Mouse (Mus musculus) left cerebral cortex, adult 18-20 months (tissue): ENCODE data around the gene Zfp429. TPM values are rescaled to one million over a fixed set of nuclear protein-coding genes. Genes with fewer than 3 reads are reported as not detected.
"Not testable (repeated sequence)": the region's sequence is repeated elsewhere in the genome, so short reads cannot be mapped to it uniquely, and the experiment has no call there.

Source experiments
- DNase-seq, 2 experiments: peaks; one replicate each; pipeline ENCODE4 v3.0.0; 2021 to 2022; ENCODE audit warnings: low spot score in 2 of 2, mixed read lengths in 1 of 2
- long read RNA-seq, 2 experiments: library from polyadenylated mRNA; stranded (forward); transcript quantifications; one replicate each; pipeline ENCODE4 v2.0.0; 2021
- total RNA-seq, 2 experiments: library from RNA; stranded (reverse); gene quantifications; 2 replicates each; pipeline ENCODE4 v1.2.3; 2021

The Zfp429 gene
- total RNA-seq, result 1 to 10 TPM; 2.6 to 3.5 TPM
- long read RNA-seq, experiment 1, result 0 reads
- long read RNA-seq, experiment 2, partial matches to known transcripts, result 0 of 1 reads
- long read RNA-seq, experiment 2, other reads (novel, unspliced or antisense), result 1 of 1 reads

DNA sequence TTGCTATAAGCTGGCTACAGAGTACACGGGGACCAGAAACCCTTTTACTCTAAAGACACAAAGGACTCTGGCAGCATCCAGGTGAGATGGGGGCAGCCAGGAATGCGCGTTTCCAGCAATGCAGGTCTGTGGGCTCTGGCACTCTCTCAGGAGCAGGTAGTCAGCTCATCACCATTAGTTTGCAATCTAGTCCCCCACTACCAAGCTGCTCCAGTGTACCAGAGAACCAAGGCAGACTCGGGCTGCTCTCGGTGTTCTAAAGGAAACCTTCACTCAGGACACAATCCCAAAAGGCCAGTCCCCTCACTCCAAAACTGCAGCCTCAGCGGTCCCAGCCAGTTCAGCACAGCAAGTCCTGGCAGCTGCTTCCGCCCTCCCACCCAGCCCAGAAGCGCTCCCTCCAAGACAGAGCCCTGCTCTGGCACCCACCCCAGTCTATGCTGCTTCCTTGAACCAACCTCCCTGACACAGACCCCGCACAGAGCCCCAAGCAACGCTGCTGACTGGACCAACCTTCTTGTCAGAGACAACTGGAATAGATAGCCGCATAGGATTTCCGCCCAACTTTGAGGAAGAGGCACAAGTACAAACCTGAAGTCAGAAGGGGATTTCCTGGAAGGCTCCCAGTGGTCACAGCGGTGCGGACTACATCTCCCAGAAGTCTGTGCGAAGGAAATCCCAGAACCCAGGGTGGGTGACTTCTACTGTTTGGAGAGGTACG, at the start of gene Zfp429:
Zfp429 (minus strand) TSS at position 637 of the 721 bp plus-strand sequence.
- peak; percentile 67 to 71 for DNase-seq

DNA sequence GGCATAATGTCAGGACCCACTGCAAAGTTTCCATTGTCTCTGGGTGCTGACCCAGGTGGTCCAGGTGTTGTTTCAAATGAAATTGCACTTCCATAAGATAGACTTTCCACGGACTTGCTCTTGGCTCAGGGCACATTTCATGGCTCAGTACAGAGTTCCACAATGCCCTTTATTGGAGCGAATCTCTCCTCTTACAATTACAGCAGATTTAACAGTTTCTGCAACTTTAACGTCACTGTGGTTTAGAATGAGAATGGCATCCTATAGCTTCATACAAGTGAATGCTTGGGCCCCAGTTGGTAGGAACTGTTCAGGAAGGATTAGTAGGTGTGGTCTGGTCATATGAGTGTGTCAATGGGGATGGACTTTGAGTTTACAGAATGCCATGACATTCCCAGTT, 37.5 kb upstream of the Zfp429 start:
- not testable (repeated sequence) for DNase-seq

DNA sequence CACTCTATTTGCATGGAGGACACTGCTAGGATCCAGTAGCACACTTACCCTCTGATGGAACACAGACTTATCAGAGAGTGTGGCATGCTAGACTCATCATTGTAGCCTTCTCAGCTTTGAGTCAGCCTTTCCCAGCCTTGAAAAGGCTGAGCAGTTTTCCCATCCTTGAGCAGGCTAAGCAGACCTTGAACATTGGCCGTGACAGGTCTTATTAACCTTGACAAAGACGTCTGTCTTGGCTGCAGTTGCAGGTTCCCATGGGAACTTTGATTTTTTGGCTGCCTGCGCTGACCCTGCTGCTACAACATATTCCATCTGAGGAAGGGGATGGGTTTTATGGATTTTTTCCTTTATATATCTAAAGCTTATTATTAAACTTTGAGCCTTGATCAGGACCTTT, 28.5 kb upstream of the Zfp429 start:
- DNase-seq, result no peak

DNA sequence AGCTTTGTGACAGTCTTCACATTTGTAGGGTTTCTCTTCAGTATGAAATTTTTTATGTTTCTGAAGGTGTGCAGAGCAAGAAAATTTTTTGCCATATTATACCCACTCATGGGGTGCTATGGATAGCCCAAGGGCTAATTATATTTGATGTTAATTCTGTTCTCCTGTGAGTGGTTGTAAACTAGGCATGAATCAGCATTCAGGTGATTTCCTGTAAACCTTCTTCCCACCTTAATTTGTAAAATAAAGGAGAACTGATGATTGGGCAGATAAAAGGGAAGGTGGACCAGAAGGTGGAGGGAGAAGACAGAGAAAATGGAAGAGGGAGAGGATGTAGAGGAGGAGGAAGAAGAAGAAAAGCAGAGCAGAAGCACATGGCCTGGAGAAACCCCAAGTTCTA, 26.1 kb upstream of the Zfp429 start:
- DNase-seq, result not testable (repeated sequence)

DNA sequence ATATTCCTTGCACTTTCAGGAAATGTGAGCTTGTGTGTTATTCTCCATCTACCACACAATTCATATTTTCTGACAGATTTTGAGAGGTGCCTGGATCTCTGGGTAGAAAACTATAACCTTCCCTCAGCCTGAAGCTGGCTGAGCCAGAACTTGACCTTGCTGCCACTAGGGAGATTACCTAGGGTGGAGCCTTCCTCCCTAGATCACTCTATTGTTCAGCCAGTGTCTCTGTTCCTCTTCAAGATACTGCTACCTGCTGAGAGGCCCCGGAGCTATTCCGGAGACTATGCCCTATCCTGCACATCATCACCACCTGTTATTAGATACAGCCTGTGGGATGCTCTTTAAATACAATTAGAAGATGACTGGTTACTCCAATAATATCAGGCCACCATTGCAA, 22.9 kb upstream of the Zfp429 start:
- DNase-seq, result not testable (repeated sequence)

DNA sequence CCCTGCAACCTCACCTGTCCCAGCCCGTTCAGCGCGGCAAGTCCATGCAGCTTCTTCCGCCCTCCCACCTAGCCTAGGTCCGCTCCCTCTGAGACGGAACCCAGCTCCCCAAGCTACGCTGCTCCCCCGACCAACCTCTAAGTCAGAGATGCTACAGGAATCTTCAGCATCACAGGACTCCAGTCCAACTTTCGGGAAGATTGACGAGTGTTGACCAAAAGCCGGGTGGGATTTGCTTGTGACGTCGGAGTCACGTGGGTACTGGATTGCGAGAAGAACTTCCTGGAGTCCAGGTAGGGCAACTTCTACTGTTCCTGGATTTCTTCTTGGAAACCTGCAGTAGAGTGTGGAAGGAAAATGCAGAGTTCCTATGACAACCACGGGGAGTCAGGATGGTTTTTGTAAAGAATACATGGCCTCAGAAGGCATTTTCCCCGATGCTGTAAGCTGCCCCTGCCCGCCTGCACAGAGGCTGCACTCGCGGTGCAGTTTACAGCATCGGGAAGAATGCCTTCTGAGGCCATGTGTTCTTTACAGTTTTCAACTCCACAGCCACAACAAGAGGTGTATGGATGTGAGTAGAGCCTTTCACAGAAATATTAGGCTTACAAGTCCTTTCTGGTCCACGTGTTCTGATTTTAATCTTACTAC, 21.7 kb upstream of the Zfp429 start, which contains the start of gene Zfp459:
Zfp459 (minus strand) TSS at position 212 of the 651 bp plus-strand sequence.
- peak; percentile 50 to 51 for DNase-seq

DNA sequence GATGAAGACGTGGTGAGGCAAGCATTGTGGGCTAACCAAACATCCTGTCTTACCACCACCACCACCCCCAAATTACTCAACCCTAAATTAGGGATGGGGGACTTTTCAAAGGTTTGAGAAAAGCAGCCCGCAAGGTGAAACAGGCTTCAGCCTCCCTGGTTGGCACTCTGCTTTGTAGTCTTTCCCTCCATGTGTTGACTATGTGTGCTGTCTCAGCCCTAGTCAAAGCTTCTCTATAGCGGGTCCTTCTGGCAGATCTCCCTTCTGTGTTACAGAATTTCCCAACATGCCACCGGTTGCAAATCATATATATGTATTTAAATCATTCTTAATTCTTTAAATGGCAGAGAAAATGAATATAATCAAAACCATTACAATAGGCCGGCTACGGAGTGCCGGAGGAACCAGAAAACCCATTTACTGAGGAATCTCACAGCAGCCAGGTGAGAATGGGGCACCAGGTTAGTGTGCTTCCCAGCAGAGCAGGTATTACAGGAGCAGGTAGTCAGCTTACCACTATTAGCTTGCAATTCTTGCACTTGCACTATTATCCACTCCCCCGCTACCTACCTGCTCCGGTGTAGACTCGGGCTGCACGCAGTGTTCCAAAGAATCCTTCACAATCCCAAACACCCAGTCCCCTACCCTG, 21.1 kb upstream of the Zfp429 start:
- peak; percentile 4 to 5 for DNase-seq

DNA sequence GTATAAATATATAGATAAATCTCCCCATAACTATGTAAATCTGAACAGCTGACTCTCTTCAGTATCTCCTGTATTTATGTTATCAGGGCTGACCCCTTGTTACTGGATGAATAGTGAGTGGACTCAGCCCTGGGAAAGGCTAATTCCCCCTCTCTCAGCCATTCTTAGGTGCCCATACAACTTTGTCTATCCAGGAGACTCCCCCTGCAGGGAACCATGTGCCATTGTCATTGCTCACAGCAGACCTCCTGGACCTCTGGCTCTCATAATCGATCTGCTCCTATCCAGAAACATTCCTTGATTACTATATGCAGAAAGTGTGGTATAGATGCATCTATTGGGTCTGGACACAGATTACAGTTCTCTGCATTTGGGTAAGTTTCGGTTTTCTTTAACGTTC, 17.2 kb upstream of the Zfp429 start:
- DNase-seq, result no peak

DNA sequence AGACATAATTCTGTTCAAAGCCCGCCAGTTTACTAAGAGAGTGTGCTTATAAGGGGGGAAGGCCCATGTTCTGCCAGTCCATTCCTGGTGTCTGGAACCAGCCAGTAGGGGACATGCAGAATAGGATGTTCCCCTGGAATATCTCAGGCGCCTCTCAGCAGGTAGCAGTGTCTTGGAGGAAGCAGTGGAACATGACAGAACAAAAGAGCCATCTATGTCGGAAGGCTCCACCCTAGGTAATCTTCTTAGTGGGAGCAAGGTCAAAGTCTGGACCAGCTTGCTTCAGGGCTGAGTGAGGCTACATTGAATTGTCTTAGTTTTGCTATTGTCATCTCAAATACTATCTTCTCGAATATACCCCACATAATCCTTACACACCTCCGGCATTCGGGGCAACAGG, 16.1 kb upstream of the Zfp429 start:
- no peak for DNase-seq

DNA sequence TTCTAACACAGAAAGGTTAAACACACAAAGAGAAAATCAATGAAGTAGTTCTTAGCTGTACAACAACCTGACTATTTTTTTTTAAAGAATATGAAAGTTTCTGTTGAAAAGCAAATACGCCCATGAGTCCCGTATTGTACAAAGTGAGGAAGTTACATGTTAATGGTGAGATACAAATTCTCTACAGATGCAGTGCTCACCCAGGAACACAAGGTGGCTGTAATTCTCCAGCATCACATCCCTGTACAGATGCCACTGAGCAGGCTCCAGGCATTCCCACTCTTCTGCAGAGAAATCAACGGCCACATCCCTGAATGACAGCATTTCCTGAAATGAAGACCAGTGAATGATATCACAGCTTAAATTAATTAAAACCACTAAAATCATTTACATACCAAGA, 14.0 kb upstream of the Zfp429 start:
- not testable (repeated sequence) for DNase-seq

DNA sequence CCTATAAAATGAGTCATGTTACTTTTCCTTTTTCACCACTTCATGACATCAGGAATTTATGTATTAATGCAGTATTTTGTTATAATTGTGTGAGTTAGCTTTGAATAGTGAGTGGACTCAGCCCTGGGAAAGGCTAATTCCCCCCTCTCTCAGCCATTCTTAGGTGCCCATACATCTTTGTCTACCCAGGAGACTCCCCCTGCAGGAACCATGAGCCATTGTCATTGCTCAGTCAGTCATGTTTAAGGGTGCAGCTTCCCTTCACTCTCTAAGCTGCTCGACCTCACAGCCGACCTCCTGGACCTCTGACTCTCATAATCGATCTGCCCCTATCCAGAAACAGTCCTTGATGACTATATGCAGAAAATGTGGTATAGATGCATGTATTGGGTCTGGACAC, 23.4 kb downstream of the Zfp429 start:
- DNase-seq, result not testable (repeated sequence)

DNA sequence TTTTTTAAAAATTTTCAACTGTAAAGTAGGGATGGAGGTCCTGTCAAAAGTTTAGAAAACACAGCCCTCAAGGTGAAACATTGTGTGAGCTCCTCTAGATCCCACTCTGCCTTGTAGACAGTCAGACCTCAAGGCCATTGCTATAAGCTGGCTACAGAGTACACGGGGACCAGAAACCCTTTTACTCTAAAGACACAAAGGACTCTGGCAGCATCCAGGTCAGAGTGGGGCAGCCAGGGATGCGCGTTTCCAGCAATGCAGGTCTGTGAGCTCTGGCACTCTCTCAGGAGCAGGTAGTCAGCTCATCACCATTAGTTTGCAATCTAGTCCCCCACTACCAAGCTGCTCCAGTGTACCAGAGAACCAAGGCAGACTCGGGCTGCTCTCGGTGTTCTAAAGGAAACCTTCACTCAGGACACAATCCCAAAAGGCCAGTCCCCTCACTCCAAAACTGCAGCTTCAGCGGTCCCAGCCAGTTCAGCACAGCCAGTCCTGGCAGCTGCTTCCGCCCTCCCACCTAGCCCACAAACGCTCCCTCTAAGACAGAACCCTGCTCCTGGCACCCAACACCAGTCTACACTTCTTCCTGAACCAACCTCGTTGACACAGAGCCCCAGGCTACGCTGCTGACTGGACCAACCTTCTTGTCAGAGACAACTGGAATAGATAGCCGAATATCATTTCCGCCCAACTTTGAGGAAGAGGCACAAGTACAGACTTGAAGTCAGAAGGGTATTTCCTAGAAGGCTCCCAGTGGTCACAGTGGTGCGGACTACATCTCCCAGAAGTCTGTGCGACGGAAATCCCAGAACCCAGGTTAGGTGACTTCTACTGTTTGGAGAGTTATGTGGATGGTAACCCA, 24.3 kb downstream of the Zfp429 start, which contains the start of the genes Gm28041 and Zfp456:
Gm28041 (minus strand) TSS at position 684 of the 862 bp plus-strand sequence.
Zfp456 (minus strand) TSS at position 761 of the 862 bp plus-strand sequence.
- DNase-seq, result peak; percentile 63 to 66

DNA sequence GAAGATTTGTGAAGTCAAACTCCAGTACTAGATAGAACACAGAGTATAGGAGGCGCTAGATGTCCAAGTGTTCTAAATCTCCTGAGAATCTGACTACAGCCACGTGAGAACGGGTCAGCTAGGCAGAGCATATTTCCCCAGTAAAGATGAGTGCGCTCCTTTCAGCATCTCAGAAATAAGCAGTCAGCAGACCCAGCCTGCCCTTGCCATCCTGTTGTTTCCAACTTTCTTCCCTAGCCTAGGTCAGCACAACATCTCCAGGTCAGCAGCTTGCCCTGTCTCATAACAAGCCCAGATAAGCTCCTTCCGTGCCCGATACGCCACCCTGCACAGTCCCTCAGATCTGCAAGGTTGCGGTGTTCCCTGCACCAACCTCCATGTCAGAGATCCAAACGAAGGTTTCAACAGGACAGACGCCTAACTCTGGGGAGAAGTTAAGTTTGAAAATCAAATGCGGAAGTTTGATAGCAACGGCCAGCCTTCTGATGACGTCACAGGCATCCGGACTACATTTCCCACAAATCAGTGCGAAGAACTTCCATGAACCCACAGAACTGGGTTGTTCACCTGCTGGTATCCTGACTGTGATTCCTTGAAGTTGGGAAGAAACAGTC, 39.4 kb downstream of the Zfp429 start, which contains the start of the genes Gm28044 and Zfp953:
Gm28044 (minus strand) TSS at position 406 of the 614 bp plus-strand sequence.
Zfp953 (minus strand) TSS at position 475 of the 614 bp plus-strand sequence.
- DNase-seq, result peak; percentile 90 to 95

DNA sequence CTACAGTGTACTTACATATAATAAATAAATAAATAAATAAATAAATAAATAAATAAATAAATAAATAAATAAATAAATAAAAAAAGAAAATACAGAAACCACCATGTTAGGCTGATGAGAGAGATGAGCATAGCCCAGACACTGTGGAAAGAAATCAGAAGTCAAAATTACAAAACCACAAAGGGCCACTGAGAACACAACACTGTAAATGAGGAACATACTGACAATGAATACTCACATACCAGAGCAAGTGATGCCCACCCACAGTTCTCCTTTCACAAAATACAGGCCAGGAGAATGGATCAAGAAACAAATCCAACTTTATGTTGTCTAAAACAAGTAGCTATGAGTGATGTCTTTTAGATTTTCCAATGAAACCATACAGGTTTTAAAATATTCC, 47.8 kb downstream of the Zfp429 start:
- DNase-seq, result no peak

DNA sequence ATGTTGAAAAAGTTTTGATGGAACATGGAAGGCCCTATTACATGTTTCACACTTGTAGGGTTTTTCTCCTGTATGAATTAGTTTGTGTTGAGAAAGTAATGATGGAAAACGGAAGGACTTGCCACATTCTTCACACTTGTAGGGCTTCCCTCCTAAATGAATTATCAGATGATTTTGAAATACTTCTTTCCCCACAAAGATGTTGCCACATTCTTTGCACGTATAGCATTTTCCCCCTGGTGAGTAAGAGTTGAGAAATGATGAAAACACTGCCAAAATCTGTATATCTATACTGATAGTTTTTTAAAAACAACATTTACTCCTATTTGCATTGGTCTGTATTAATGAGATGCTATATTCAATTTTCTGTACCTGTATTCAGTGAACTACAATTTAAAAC, 56.2 kb downstream of the Zfp429 start:
- no peak for DNase-seq

Other genes with a start within 250 kb of the Zfp429 start
- 1 to 10 TPM; 4.3 to 5.5 TPM for gene Rsl1, start 226.6 kb downstream of the Zfp429 start, total RNA-seq
- 1 to 10 TPM; 3.1 to 4.5 TPM for gene Zfp455, start 205.3 kb downstream of the Zfp429 start, total RNA-seq
- 10 to 100 TPM; 18.7 to 20.4 TPM for gene Zfp458, start 121.4 kb downstream of the Zfp429 start, total RNA-seq
- gene Zfp457, start 93.3 kb downstream of the Zfp429 start, total RNA-seq, result 1 to 10 TPM; 5.1 to 7.2 TPM
- gene Zfp595, start 67.2 kb downstream of the Zfp429 start, total RNA-seq, result 1 to 10 TPM; 3.1 TPM
- 1 to 10 TPM in 1 of 2 experiments, not detected in 1; 3.6 TPM for gene Gm28044, start 39.3 kb downstream of the Zfp429 start, total RNA-seq
- under 1 TPM; 0.77 to 0.91 TPM for gene Zfp953, start 39.2 kb downstream of the Zfp429 start, total RNA-seq
- gene Gm28041, start 24.1 kb downstream of the Zfp429 start, total RNA-seq, result not detected
- gene Zfp456, start 24.0 kb downstream of the Zfp429 start, total RNA-seq, result 1 to 10 TPM; 1.4 to 2.0 TPM
- 1 to 10 TPM; 3.9 to 5.0 TPM for gene Zfp459, start 21.6 kb upstream of the Zfp429 start, total RNA-seq
- gene Zfp874a, start 51.8 kb upstream of the Zfp429 start, total RNA-seq, result 10 to 100 TPM; 12.1 to 12.8 TPM
- 10 to 100 TPM; 14.9 to 23.6 TPM for gene Zfp874b, start 84.4 kb upstream of the Zfp429 start, total RNA-seq
- 1 to 10 TPM; 9.7 to 9.9 TPM for gene Zfp58, start 100.7 kb upstream of the Zfp429 start, total RNA-seq
- gene Gm26965, start 126.3 kb upstream of the Zfp429 start, total RNA-seq, result 1 to 10 TPM in 1 of 2 experiments, not detected in 1; 1.6 TPM
- gene Zfp87, start 126.4 kb upstream of the Zfp429 start, total RNA-seq, result 10 to 100 TPM; 21.3 to 21.4 TPM
- gene Zfp748, start 154.0 kb upstream of the Zfp429 start, total RNA-seq, result 10 to 100 TPM; 10.2 to 10.3 TPM
- 1 to 10 TPM; 7.5 to 8.5 TPM for gene Zfp729b, start 209.9 kb upstream of the Zfp429 start, total RNA-seq
- 1 to 10 TPM; 1.4 to 3.3 TPM for gene Gm49345, start 237.9 kb upstream of the Zfp429 start, total RNA-seq
- gene Zfp729a, start 238.0 kb upstream of the Zfp429 start, total RNA-seq, result 1 to 10 TPM; 8.5 to 9.0 TPM